Comparison of ENCODE assay signal across 8 mouse cellular contexts in the genomic region with DNA sequence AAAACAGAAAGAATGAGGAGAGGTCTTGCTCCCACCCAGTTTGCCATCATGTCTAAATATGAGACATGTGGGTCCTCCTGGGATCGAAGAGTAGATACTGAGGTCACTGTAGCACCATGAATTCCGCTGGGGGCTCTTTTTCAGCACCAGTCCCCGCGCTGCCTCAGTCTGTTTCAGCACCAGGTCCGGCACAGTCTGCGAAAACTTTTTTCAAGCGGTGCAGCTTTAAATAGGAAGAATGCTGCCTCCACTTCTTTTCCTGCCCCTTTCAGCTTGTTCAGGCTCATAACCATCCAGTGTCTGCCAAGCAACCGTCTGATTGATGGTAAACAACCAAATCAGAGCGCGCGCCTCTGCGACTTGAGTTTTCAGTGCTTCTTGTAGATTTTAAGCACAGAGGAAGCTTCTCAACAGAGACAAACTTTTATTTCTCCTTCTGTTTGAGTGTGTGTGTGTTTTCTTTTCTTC. TPM values are rescaled to one million over a fixed set of nuclear protein-coding genes. Genes with fewer than 3 reads are reported as not detected.
DNase-seq lines count a peak whose midpoint lies in the region; ATAC-seq and TF ChIP-seq lines count a peak whose summit lies in the region.

Gene Col5a2, minus strand, starts transcription at position 418 of the 468 bp plus-strand sequence.

- peaks cover 49% of the 10 kb centered on the region for H3K79me3 ChIP-seq in C2C12 (ENCODE audit: low read depth)

- H3K9ac ChIP-seq in hindbrain, embryonic 14.5 days: peak within 1 kb of the TSS; percentile 51

- H3K27ac ChIP-seq in gastrocnemius, adult 2 months: peak within 1 kb of the TSS; percentile 83
- H3K27ac ChIP-seq in hindbrain, embryonic 14.5 days: peak within 1 kb of the TSS; percentile 52; the same call in 1 of the 2 replicates
- H3K27ac ChIP-seq in left cerebral cortex, adult 2 months: no peak within 1 kb of the TSS

- H3K27me3 ChIP-seq in C2C12 (ENCODE audit: control insufficient read depth, insufficient read depth, insufficient read length): no peaks in the 10 kb centered on the region
- H3K27me3 ChIP-seq in hindbrain, embryonic 14.5 days (ENCODE audit: control insufficient read depth, insufficient read depth, low read length): no peaks in the 10 kb centered on the region

- no peaks in the 10 kb centered on the region for H3K9me3 ChIP-seq in hindbrain, embryonic 14.5 days (ENCODE audit: control insufficient read depth, low read length)

- intact Hi-C loops in gastrocnemius, adult 2 months (cut with DNase I): loop anchor here (5.0 kb wide), 1 partner anchor 124 kb away; no protein-coding TSS in a partner anchor
- intact Hi-C loops in left cerebral cortex, adult 2 months (cut with DNase I): loop anchor here (5.0 kb wide), 1 partner anchor 71 kb away; no protein-coding TSS in a partner anchor

- DNase-seq in cerebellum, postnatal 14 days: peak; percentile 9 to 11
- peak; percentile 72 for DNase-seq in gastrocnemius, adult 2 months
- peak; percentile 61 for DNase-seq in hindbrain, embryonic 14.5 days (ENCODE audit: low spot score)
- DNase-seq in left cerebral cortex, adult 2 months (ENCODE audit: extremely low spot score in 1 of 2, low spot score in 2 of 2): peak; percentile 12 to 20
- peak; percentile 63 for DNase-seq in lung, postnatal 25 days (ENCODE audit: low spot score)
- DNase-seq in right cerebral cortex, postnatal 25 days: peak; percentile 11
- DNase-seq in thymus, postnatal 0 days (ENCODE audit: low spot score): no peak

- H3K36me3 ChIP-seq in C2C12 (ENCODE audit: control insufficient read depth, insufficient read depth): peaks cover 17% of the 10 kb centered on the region
- H3K36me3 ChIP-seq in hindbrain, embryonic 14.5 days (replicated peaks; ENCODE audit: control insufficient read depth, insufficient read depth): no peaks in the 10 kb centered on the region

- peak within 1 kb of the TSS; percentile 82 for H3K4me3 ChIP-seq in C2C12 (ENCODE audit: insufficient read depth, poor library complexity, severe bottlenecking)
- peak within 1 kb of the TSS; percentile 77 for H3K4me3 ChIP-seq in gastrocnemius, adult 2 months
- peak within 1 kb of the TSS; percentile 33 for H3K4me3 ChIP-seq in hindbrain, embryonic 14.5 days (replicated peaks; ENCODE audit: low read length)
- peak within 1 kb of the TSS; percentile 34 for H3K4me3 ChIP-seq in left cerebral cortex, adult 2 months

- peak within 1 kb of the TSS; percentile 63 for H3ac ChIP-seq in C2C12 (ENCODE audit: control insufficient read depth, insufficient read length, low read depth)

- peaks cover 51% of the 10 kb centered on the region for H3K79me2 ChIP-seq in C2C12 (ENCODE audit: control insufficient read depth, insufficient read depth)

- 36% methylated on average over 12 of the region's 12 CpGs for WGBS in hindbrain, embryonic 14.5 days

- TF ChIP-seq CTCF in C2C12 (IDR thresholded peaks at IDR 0.05; ENCODE audit: control insufficient read depth, insufficient read depth, insufficient read length): no peak
- TF ChIP-seq CTCF in gastrocnemius, adult 2 months (IDR thresholded peaks at IDR 0.05): no peak
- TF ChIP-seq CTCF in left cerebral cortex, adult 2 months (IDR thresholded peaks at IDR 0.05): no peak

- peak; percentile 53; the same call in 1 of the 2 replicates for ATAC-seq in hindbrain, embryonic 14.5 days (ENCODE audit: low FRiP score)

- H3K4me1 ChIP-seq in hindbrain, embryonic 14.5 days (replicated peaks; ENCODE audit: control insufficient read depth, insufficient read depth, low read length): 0 out of 2 replicates have a peak, but pooled peaks cover 9% of the 10 kb centered on the region

- H3K4me2 ChIP-seq in hindbrain, embryonic 14.5 days (replicated peaks): peak within 1 kb of the TSS; percentile 57

TF ChIP-seq in C2C12, 6 proteins besides CTCF, POLR2A, EP300 and RAD21:
- TF ChIP-seq USF1 (IDR thresholded peaks at IDR 0.05; ENCODE audit: low read depth): no peak
- TF ChIP-seq MYOD1 (IDR thresholded peaks at IDR 0.05; ENCODE audit: control insufficient read depth, insufficient read length, low read depth): no peak
- TF ChIP-seq MAX (IDR thresholded peaks at IDR 0.05): no peak
- TF ChIP-seq MYOG (IDR thresholded peaks at IDR 0.05; ENCODE audit: control insufficient read depth, extremely low read depth, insufficient read length): no peak
- no peak for TF ChIP-seq FOSL1 (IDR thresholded peaks at IDR 0.05; ENCODE audit: insufficient read depth, low read length, poor library complexity, severe bottlenecking)
- no peak for TF ChIP-seq CEBPB (IDR thresholded peaks at IDR 0.05; ENCODE audit: low read depth)
TF ChIP-seq in C2C12: peak in this region for 0.

RNA-seq across cellular contexts. Expression of gene Col5a2, which starts in this region (rescaled TPM):
- polyA plus RNA-seq in C2C12 (2012; fragmentation: generic; extraction: Trizol): 100 TPM
- total RNA-seq in gastrocnemius, adult 2 months (2021): 10 to 100 TPM; 14.0 to 20.6 TPM
- polyA plus RNA-seq in hindbrain, embryonic 14.5 days (2014; fragmentation: Nextera tagmentation; extraction: Ambion mirVana): 12.5 and 15.0 TPM in 2 replicates
- total RNA-seq in left cerebral cortex, adult 2 months (2021): 1 to 10 TPM; 2.5 to 2.8 TPM
- polyA plus RNA-seq in thymus, postnatal 0 days (2015; fragmentation: Nextera tagmentation; extraction: Ambion mirVana): 6.7 and 7.6 TPM in 2 replicates
